Mouse (Mus musculus) hindbrain, embryonic 12.5 days (tissue): Measurements from ENCODE around the gene Arl3. TPM values are rescaled to one million over a fixed set of nuclear protein-coding genes. Genes with fewer than 3 reads are reported as not detected.
A peak's percentile ranks its signal among the peaks of the same experiment; 100 is the strongest.

ENCODE experiments used
- ATAC-seq: fragments of 200-750 bp; cut with Nextera tagmentation; 2 replicates; pipeline ENCODE4 v1.8.0; 2017; ENCODE audit warnings: moderate TSS enrichment; ENCODE audit not compliant: low FRiP score
- H3K27ac ChIP-seq: fragments of 300-500 bp; sonication (generic); 2 replicates; pipeline ENCODE4 v1.5.1; 2016; ENCODE audit warnings: mild to moderate bottlenecking
- H3K27me3 ChIP-seq: fragments of 300-500 bp; sonication (generic); 2 replicates; pipeline ENCODE4 v1.6.1; 2016; ENCODE audit warnings: mild to moderate bottlenecking
- H3K36me3 ChIP-seq: fragments of 300-500 bp; sonication (generic); 2 replicates; pipeline ENCODE4 v1.6.1; 2016; ENCODE audit warnings: mild to moderate bottlenecking
- H3K4me1 ChIP-seq: fragments of 300-500 bp; sonication (generic); 2 replicates; pipeline ENCODE4 v1.6.1; 2016
- H3K4me2 ChIP-seq: fragments of 300-500 bp; sonication (generic); replicated peaks from 2 replicates; pipeline ENCODE4 v1.6.1; 2016; ENCODE audit warnings: mild to moderate bottlenecking
- H3K4me3 ChIP-seq: fragments of 300-500 bp; sonication (generic); 2 replicates; pipeline ENCODE4 v1.5.1; 2016; ENCODE audit warnings: mild to moderate bottlenecking
- H3K9ac ChIP-seq: fragments of 300-500 bp; sonication (generic); 2 replicates; pipeline ENCODE4 v1.6.1; 2016; ENCODE audit warnings: mild to moderate bottlenecking, moderate library complexity
- H3K9me3 ChIP-seq: fragments of 300-500 bp; sonication (generic); replicated peaks from 2 replicates; pipeline ENCODE4 v1.6.1; 2016; ENCODE audit warnings: mild to moderate bottlenecking
- WGBS: fragments of 180-500 bp; shearing (Covaris S2); methylation state at CpG from one replicate; pipeline ENCODE4 v1.1.7; 2016; 5-methylcytosine and 5-hydroxymethylcytosine counted together
- polyA plus RNA-seq: library from polyadenylated mRNA; unstranded; fragments of >200 nt; fragmentation: Nextera tagmentation; extraction: Ambion mirVana; gene quantifications from 2 replicates; pipeline ENCODE4 v1.2.1, GENCODE M21; 2016

The Arl3 gene
- polyA plus RNA-seq, 1 experiment from 2014 or later, result 196 TPM

DNA sequence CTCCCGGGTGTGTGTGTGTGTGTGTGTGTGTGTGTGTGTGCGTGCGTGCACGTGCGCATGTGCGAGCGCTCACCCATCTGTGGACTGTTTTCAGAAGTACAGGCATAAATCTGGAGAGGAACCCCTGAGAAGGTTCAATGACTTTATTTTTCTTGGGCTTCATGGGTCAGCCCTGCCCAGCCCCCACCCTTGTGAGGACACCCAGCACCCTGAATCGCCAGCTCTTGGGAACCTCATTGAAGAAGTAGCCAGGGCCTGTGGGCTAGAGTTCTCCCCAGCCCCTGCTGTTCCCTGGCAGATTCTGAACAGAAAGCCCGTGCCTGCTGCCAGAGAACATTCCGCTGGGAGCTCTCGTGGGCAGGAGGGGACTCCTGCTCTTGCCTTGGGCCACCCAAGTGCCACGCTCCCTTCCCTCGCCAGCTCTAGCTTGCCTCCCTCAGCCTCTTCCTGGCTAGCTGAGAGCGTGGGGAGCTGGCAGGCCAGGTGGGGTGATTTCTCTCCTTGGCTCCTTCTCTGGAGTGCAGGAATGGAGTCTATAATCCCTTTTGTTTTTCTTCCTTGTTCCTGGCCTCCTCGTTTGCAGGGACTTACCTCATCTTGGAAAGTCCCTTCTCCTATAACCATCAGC is 89.2 kb downstream of the Arl3 start:
- Histone ChIP-seq H3K4me2 (no peak overlapping the region), H3K9ac (no peak overlapping the region), H3K9me3 (0 out of 2 replicates have a peak, but pooled peaks cover 3% of the 10 kb centered on the region), H3K27ac (peak overlapping the region; percentile 48; the same call in 1 of the 2 replicates), H3K4me3 (no peak overlapping the region), H3K27me3 (no peaks in the 10 kb centered on the region), H3K36me3 (peaks cover 45% of the 10 kb centered on the region), H3K4me1 (peaks cover 43% of the 10 kb centered on the region)
- no peak for ATAC-seq
- 78% methylated on average over 15 of the region's 15 CpGs for WGBS

DNA sequence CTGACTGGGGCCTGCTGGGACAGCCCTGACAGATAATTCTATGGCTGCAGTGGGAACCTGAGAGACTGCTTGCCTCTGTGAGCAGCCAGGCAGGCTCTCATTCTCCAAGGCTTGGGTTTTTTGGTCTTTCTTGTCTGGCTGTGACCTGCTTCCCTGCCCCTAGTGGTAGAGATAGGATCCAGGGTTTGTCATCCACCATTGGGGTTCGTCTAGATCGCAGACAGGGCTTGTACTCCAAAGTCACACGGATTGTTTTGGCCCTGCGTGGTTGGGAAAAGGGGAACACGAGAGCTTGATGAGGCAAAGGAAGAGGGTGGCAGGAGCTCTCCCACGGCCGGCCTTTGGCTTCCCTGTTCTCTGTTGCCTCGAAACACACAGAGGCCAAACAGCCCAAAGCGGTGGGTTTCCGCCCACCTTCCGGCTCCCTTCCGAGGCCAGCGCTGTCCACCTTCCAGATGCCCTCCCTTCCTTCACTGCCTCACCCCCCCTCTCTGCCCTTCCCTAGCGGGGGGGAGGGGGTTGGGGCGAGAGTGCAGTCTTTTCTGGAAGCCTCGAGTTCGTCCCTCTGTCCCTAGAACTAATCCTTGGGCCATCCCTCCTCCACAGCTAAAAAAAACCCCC is 90.0 kb downstream of the Arl3 start:
- Histone ChIP-seq H3K9me3 (0 out of 2 replicates have a peak, but pooled peaks cover 3% of the 10 kb centered on the region), H3K27me3 (no peaks in the 10 kb centered on the region), H3K4me3 (no peak overlapping the region), H3K36me3 (peaks cover 45% of the 10 kb centered on the region), H3K4me1 (peaks cover 46% of the 10 kb centered on the region), H3K9ac (no peak overlapping the region), H3K4me2 (no peak overlapping the region), H3K27ac (0 out of 2 replicates have a peak overlapping the region, but pooled peaks have one; percentile 19)
- 41% methylated on average over 17 of the region's 17 CpGs for WGBS
- ATAC-seq, result no peak

DNA sequence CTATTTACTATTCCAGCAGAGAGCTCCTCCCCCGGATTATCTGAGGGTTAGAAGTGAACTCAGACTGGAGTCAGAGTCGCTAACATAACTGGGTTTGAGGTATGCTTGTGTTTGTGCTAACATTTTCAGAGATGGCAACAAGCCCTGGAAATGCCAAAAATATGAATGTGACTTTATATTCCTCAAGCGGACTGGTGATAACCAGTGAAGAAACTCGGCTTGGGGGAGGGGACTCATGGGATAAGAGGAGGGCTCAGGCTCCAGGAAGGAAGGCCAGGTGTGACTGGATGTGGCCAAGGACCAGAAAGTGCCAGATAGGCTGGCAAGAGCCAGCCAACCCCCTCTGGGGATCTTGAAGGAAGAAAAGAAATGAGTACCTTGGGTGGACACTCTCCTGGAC is 91.2 kb downstream of the Arl3 start:
- peak overlapping the region; percentile 13; the same call in 1 of the 2 replicates for H3K4me2 ChIP-seq
- 24% methylated on average over 4 of the region's 4 CpGs for whole genome bisulfite sequencing
- no peak for ATAC-seq
- no peak overlapping the region for H3K9ac ChIP-seq
- peaks cover 35% of the 10 kb centered on the region for H3K36me3 ChIP-seq
- H3K4me3 ChIP-seq, result no peak overlapping the region
- peak overlapping the region; percentile 64 for H3K27ac ChIP-seq
- H3K9me3 ChIP-seq, result 0 out of 2 replicates have a peak, but pooled peaks cover 3% of the 10 kb centered on the region
- H3K27me3 ChIP-seq, result no peaks in the 10 kb centered on the region
- H3K4me1 ChIP-seq, result peaks cover 57% of the 10 kb centered on the region

DNA sequence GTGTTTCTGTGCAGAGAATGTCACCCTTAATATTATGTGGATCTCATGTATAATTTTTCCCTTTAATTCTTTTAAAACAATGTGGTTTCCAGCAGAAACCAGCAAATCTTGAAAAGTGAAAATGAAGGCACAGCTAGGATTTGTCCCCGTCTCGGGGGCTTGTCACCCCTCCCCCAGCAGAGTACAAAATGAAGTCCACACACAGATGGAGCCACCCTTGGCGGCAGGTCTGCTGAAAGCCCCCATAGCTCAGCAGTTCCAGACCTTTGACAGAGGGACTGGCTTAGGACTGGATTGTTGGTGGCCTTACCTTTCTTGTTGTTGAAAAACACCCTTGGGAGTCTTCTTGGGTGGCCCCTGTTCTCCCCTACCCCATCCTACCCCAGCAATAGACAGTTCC is 91.6 kb downstream of the Arl3 start:
- WGBS, result 16% methylated on average over 3 of the region's 3 CpGs
- peaks cover 60% of the 10 kb centered on the region for H3K4me1 ChIP-seq
- peaks cover 32% of the 10 kb centered on the region for H3K36me3 ChIP-seq
- H3K9ac ChIP-seq, result no peak overlapping the region
- peak overlapping the region; percentile 64 for H3K27ac ChIP-seq
- no peak overlapping the region for H3K4me3 ChIP-seq
- peak overlapping the region; percentile 13; the same call in 1 of the 2 replicates for H3K4me2 ChIP-seq
- no peaks in the 10 kb centered on the region for H3K27me3 ChIP-seq
- 0 out of 2 replicates have a peak, but pooled peaks cover 3% of the 10 kb centered on the region for H3K9me3 ChIP-seq
- no peak for ATAC-seq

Other genes starting within 250 kb of the Arl3 start
- 33.2 and 34.7 TPM in 2 replicates for gene Psd, start 246.0 kb downstream of the Arl3 start, polyA plus RNA-seq
- gene Fbxl15, start 245.0 kb downstream of the Arl3 start, polyA plus RNA-seq, result 26.2 and 28.3 TPM in 2 replicates
- gene Cuedc2, start 234.5 kb downstream of the Arl3 start, polyA plus RNA-seq, result 239 and 261 TPM in 2 replicates
- gene Mfsd13a, start 232.1 kb downstream of the Arl3 start, polyA plus RNA-seq, result 7.1 and 7.6 TPM in 2 replicates
- gene 2310034G01Rik, start 222.9 kb downstream of the Arl3 start, polyA plus RNA-seq, result 1.4 and 1.5 TPM in 2 replicates
- 240 and 246 TPM in 2 replicates for gene Actr1a, start 177.4 kb downstream of the Arl3 start, polyA plus RNA-seq
- gene Sufu, start 176.3 kb downstream of the Arl3 start, polyA plus RNA-seq, result 37.7 and 39.3 TPM in 2 replicates
- 41.8 and 44.7 TPM in 2 replicates for gene Trim8, start 71.5 kb downstream of the Arl3 start, polyA plus RNA-seq
- gene Sfxn2, start 167 bp upstream of the Arl3 start, polyA plus RNA-seq, result 14.6 and 15.0 TPM in 2 replicates
- gene Wbp1l, start 25.9 kb upstream of the Arl3 start, polyA plus RNA-seq, result 54.6 and 56.4 TPM in 2 replicates
- gene Cyp17a1, start 100.0 kb upstream of the Arl3 start, polyA plus RNA-seq, result not detected in 2 replicates
- 14.6 and 17.5 TPM in 2 replicates for gene Borcs7, start 116.7 kb upstream of the Arl3 start, polyA plus RNA-seq
- gene As3mt, start 134.3 kb upstream of the Arl3 start, polyA plus RNA-seq, result 31.1 and 32.0 TPM in 2 replicates
- 6.9 and 7.2 TPM in 2 replicates for gene Cnnm2, start 188.4 kb upstream of the Arl3 start, polyA plus RNA-seq